Mouse (Mus musculus): Measurements from ENCODE around the gene Rnaseh2c.

The Rnaseh2c gene

GRCm38 (mm10) chr19:5579971-5580370, 21.7 kb upstream of the Rnaseh2c start:
- DNase-seq: no peak

- no peak for DNase-seq
These were observed 20.9 kb upstream of the Rnaseh2c start for GRCm38 (mm10) chr19:5580776-5581175.

GRCm38 (mm10) chr19:5581995-5582394, 19.7 kb upstream of the Rnaseh2c start:
- no peak for DNase-seq

GRCm38 (mm10) chr19:5589159-5589558, 12.5 kb upstream of the Rnaseh2c start:
- DNase-seq: no peak

GRCm38 (mm10) chr19:5591888-5592287, 9.8 kb upstream of the Rnaseh2c start:
- DNase-seq: no peak

- no peak for DNase-seq
These were observed 2.4 kb upstream of the Rnaseh2c start for GRCm38 (mm10) chr19:5599224-5599623.

- DNase-seq: no peak
These were observed 2.0 kb downstream of the Rnaseh2c start for GRCm38 (mm10) chr19:5603664-5604063.

GRCm38 (mm10) chr19:5605126-5605525, 3.5 kb downstream of the Rnaseh2c start:
- no peak for DNase-seq

- no peak for DNase-seq
These were observed 4.5 kb downstream of the Rnaseh2c start for GRCm38 (mm10) chr19:5606196-5606595.

- DNase-seq: peak; percentile 35
These were observed 6.2 kb downstream of the Rnaseh2c start for GRCm38 (mm10) chr19:5607705-5608410.

GRCm38 (mm10) chr19:5608707-5609106, 7.0 kb downstream of the Rnaseh2c start:
- peak; percentile 36 for DNase-seq

GRCm38 (mm10) chr19:5609171-5609546, 7.5 kb downstream of the Rnaseh2c start:
- DNase-seq: no peak

GRCm38 (mm10) chr19:5609547-5610404, 8.1 kb downstream of the Rnaseh2c start, which contains the start of gene Kat5:
TSS of gene Kat5 (minus strand) at chr19:5610237.
- peak; percentile 92 for DNase-seq

GRCm38 (mm10) chr19:5611973-5612372, 10.3 kb downstream of the Rnaseh2c start:
- DNase-seq: no peak

- no peak for DNase-seq
These were observed 11.2 kb downstream of the Rnaseh2c start for GRCm38 (mm10) chr19:5612762-5613411.

- no peak for DNase-seq
These were observed 13.3 kb downstream of the Rnaseh2c start for GRCm38 (mm10) chr19:5614953-5615352.

- DNase-seq: no peak
These were observed 18.3 kb downstream of the Rnaseh2c start for GRCm38 (mm10) chr19:5620007-5620406.

GRCm38 (mm10) chr19:5621884-5622283, 20.2 kb downstream of the Rnaseh2c start:
- no peak for DNase-seq

GRCm38 (mm10) chr19:5625311-5625710, 23.6 kb downstream of the Rnaseh2c start:
- DNase-seq: no peak

GRCm38 (mm10) chr19:5629907-5630306, 28.2 kb downstream of the Rnaseh2c start:
- DNase-seq: no peak

- DNase-seq: no peak
These were observed 30.4 kb downstream of the Rnaseh2c start for GRCm38 (mm10) chr19:5632120-5632519.

GRCm38 (mm10) chr19:5636036-5636570, 34.4 kb downstream of the Rnaseh2c start:
- DNase-seq: no peak

GRCm38 (mm10) chr19:5636571-5637041, 34.9 kb downstream of the Rnaseh2c start:
- no peak for DNase-seq
